Mouse (Mus musculus): ENCODE data around the gene Slc47a2. TPM values are rescaled to one million over a fixed set of nuclear protein-coding genes. Genes with fewer than 3 reads are reported as not detected.

Gene Slc47a2
- 0.11 TPM in 1 of 2 replicates, not detected in the other for polyA plus RNA-seq (2015; fragmentation: Nextera tagmentation; extraction: Ambion mirVana)

DNA sequence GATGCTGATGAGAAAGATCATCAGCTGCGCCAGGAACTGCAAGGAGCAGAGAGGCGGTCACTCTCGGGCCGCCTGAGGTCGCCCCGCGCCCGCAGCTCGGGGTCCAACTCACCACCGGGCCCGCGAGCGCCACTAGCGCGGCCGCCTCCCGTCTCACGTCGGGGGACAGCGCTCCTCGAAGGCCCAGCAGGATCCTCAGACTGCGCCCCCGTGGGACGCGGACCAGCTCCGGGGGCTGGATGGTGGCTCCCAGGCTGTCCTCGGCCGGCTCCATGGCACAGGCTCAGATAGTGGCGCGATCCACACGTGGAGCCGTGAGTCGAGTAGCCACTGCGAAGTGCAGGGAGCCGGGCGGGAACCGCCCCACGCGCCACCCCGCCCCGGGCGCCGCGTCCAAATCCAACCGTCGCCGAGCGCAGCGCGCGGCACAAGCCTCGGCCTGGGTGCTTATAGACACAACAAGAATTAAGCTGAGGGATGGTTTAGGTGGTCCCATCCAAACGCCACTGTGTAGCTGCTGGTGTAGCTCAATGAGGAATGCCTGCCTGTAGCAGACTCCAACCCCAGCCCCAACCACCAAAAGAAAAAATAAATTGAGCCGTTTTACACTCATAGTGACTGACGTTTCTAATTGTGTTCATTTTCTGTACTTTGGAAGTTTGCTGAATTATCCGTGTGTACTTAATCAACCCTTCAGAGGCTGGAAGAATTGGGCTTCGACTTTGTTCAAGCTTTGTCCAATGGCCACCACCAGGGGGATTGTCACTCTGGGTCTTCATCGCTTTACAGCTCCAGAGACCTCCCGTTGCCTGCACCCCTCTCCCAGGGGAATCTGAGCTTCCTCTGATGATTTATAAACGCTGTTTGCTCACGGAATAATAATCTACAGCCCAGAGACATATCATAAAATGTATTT lies at the start of gene Slc47a2:
Gene Slc47a2 (minus strand): TSS at position 356 of the 916 bp plus-strand sequence.
- no peak within 1 kb of the TSS for H3K27ac ChIP-seq (replicated peaks)
- WGBS: 3% methylated on average over 61 of the region's 61 CpGs

DNA sequence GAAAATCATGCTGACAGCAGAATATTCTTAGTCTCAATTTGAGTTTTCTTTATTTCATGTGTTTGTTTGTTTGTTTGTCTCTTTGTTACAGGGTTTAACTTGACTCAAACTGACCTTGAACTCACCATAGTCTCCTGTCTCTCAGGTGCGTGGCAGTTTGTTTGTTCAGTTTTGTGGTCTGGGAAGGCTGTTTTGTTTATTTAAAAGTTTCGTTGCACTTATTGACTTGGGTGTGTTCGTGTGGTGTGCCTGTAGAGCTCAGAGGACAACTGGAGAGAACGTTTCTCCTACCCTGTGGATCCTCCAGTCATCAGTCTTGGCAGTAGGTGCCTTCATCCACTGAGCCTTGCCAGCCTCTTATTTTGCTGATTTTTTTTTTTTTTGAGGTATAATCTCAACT lies 46.3 kb upstream of the Slc47a2 start:
- Histone ChIP-seq H3K4me3 (replicated peaks) (no peak overlapping the region), H3K4me2 (no peak overlapping the region), H3K27ac (replicated peaks) (no peak overlapping the region), H3K4me1 (no peaks in the 10 kb centered on the region), H3K36me3 (no peaks in the 10 kb centered on the region), H3K9ac (replicated peaks) (no peak overlapping the region), H3K27me3 (replicated peaks) (no peaks in the 10 kb centered on the region), H3K9me3 (replicated peaks) (no peaks in the 10 kb centered on the region)
- no peak for ATAC-seq (ENCODE audit: low FRiP score)
- 88% methylated on average over 4 of the region's 4 CpGs for WGBS

More for the DNA sequence above, at the start of gene Slc47a2:
- H3K4me3 ChIP-seq (replicated peaks): peak within 1 kb of the TSS; percentile 40
- H3K9ac ChIP-seq (replicated peaks): peak within 1 kb of the TSS; percentile 2; the same call in 1 of the 2 replicates
- peak within 1 kb of the TSS; percentile 63 for H3K4me2 ChIP-seq
- H3K9me3 ChIP-seq (replicated peaks): no peaks in the 10 kb centered on the region
- no peaks in the 10 kb centered on the region for H3K36me3 ChIP-seq
- H3K27me3 ChIP-seq (replicated peaks): peaks cover 41% of the 10 kb centered on the region
- peaks cover 13% of the 10 kb centered on the region for H3K4me1 ChIP-seq
- ATAC-seq (ENCODE audit: low FRiP score): no peak

DNA sequence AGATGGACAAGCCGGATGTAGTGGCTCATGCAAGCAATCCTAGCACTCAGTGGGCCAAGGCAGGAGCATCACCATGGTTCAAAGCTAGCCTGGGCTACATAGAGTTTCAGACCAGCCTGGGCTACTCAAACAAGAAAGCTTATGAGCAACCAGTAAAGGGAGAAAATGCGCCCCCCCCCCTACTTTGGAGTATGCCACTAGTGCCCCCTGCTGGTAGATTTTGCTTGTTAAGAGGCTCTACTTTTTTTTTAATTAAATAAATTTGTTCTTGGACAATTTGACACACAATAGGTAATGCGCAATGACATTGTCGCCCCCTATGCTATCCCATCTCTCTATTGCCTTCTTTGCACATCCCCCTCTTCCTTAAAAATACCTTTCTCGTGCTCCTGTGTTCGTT lies 45.4 kb upstream of the Slc47a2 start:
- Histone ChIP-seq H3K4me2 (no peak overlapping the region), H3K9me3 (replicated peaks) (no peaks in the 10 kb centered on the region), H3K4me3 (replicated peaks) (no peak overlapping the region), H3K36me3 (no peaks in the 10 kb centered on the region), H3K9ac (replicated peaks) (no peak overlapping the region), H3K4me1 (no peaks in the 10 kb centered on the region), H3K27ac (replicated peaks) (no peak overlapping the region), H3K27me3 (replicated peaks) (no peaks in the 10 kb centered on the region)
- 68% methylated on average over 6 of the region's 6 CpGs for WGBS
- no peak for ATAC-seq (ENCODE audit: low FRiP score)

DNA sequence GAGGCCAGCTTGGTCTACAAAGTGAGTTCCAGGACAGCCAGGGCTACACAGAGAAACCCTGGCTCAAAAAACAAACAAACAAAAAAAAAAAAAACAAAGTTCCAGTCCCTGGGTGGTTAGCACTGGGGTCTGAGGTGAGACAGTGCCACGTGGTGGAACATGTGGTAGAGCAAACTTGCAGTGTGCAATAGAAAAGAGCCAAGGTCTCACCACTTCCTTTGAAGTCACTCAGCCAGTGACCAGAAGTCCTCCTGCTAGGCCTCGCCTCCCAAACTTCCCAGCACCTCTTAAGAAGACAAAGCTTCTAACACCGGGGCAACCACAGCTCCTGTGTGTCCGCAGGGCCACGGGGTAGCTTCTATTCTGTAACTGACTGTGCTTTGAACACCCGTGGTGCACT lies 44.6 kb upstream of the Slc47a2 start:
- no peak overlapping the region for H3K4me3 ChIP-seq (replicated peaks)
- WGBS: 72% methylated on average over 6 of the region's 6 CpGs
- H3K4me2 ChIP-seq: no peak overlapping the region
- ATAC-seq (ENCODE audit: low FRiP score): no peak
- H3K27ac ChIP-seq (replicated peaks): no peak overlapping the region
- H3K9ac ChIP-seq (replicated peaks): no peak overlapping the region
- H3K4me1 ChIP-seq: no peaks in the 10 kb centered on the region
- H3K9me3 ChIP-seq (replicated peaks): no peaks in the 10 kb centered on the region
- no peaks in the 10 kb centered on the region for H3K36me3 ChIP-seq
- H3K27me3 ChIP-seq (replicated peaks): no peaks in the 10 kb centered on the region

DNA sequence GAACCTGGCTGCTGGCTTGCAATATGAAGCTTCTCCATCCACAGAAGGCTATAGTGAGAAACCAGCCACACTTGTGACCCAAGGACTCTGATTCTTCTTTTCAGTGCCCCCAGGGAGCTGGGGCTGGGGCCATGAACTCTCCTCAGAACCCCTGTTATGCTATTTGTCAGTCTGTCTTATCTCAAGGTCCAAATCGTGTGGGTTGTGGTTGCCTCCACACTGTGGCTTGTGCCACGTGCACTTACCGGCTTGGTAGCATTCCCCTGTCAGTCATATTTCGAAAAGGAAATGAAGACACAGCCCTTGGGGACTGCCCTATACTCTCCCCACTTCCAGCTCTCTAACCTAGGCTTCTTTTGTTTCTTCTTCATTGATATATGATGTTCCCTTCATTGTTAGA lies 43.1 kb upstream of the Slc47a2 start:
- H3K36me3 ChIP-seq: no peaks in the 10 kb centered on the region
- H3K4me2 ChIP-seq: no peak overlapping the region
- no peak overlapping the region for H3K27ac ChIP-seq (replicated peaks)
- no peaks in the 10 kb centered on the region for H3K9me3 ChIP-seq (replicated peaks)
- no peaks in the 10 kb centered on the region for H3K27me3 ChIP-seq (replicated peaks)
- WGBS: 80% methylated on average over 4 of the region's 4 CpGs
- no peak overlapping the region for H3K9ac ChIP-seq (replicated peaks)
- no peaks in the 10 kb centered on the region for H3K4me1 ChIP-seq
- no peak overlapping the region for H3K4me3 ChIP-seq (replicated peaks)
- ATAC-seq (ENCODE audit: low FRiP score): no peak

DNA sequence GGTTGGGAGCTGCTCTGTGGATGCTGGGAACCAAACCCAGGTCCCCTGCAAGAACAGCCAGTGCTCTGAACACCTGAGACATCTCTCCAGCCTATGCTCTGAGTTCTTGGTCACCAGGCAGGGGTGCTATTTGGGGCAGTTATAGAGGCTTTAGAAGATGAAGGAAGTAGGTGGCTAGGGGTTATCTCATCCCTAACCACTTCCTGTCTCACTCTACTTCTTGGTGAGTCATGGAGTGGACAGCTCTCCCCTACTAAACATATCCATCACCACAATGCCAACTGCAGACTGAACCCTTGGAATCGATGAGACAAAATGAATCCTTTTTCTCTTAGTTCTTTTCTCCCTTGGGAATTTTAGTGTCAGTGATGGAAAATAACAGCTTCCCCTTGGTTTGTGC lies 38.6 kb upstream of the Slc47a2 start:
- Histone ChIP-seq H3K4me3 (replicated peaks) (no peak overlapping the region), H3K4me2 (no peak overlapping the region), H3K4me1 (peaks cover 7% of the 10 kb centered on the region; the same call in 1 of the 2 replicates), H3K9me3 (replicated peaks) (no peaks in the 10 kb centered on the region), H3K27ac (replicated peaks) (no peak overlapping the region), H3K36me3 (no peaks in the 10 kb centered on the region), H3K27me3 (replicated peaks) (peaks cover 27% of the 10 kb centered on the region), H3K9ac (replicated peaks) (no peak overlapping the region)
- WGBS: 94% methylated on average over 1 of the region's 1 CpGs
- no peak for ATAC-seq (ENCODE audit: low FRiP score)

DNA sequence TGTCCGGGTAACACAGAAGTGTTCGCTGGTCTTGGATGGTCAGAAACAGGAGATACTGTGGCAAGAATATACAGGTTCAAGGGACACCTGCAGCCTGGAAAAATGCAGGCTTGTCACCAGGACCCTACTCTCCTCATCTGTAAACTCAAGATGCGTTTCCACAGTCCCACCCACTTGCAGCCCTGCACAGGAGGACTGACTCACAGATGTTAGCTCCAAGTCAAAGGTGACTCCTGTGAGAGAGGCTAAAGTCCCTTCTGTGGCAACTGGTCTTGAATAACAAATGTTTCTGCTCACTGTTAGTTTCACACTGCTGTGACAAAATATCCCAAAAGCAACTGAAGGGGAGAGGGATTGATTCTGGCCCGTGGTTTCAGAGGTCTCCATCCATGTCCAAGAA lies 36.0 kb upstream of the Slc47a2 start:
- H3K4me1 ChIP-seq: peaks cover 7% of the 10 kb centered on the region; the same call in 1 of the 2 replicates
- H3K36me3 ChIP-seq: no peaks in the 10 kb centered on the region
- no peak for ATAC-seq (ENCODE audit: low FRiP score)
- no peak overlapping the region for H3K4me2 ChIP-seq
- H3K4me3 ChIP-seq (replicated peaks): no peak overlapping the region
- H3K27ac ChIP-seq (replicated peaks): no peak overlapping the region
- peaks cover 32% of the 10 kb centered on the region for H3K27me3 ChIP-seq (replicated peaks)
- H3K9me3 ChIP-seq (replicated peaks): no peaks in the 10 kb centered on the region
- H3K9ac ChIP-seq (replicated peaks): no peak overlapping the region
- 78% methylated on average over 4 of the region's 4 CpGs for WGBS

DNA sequence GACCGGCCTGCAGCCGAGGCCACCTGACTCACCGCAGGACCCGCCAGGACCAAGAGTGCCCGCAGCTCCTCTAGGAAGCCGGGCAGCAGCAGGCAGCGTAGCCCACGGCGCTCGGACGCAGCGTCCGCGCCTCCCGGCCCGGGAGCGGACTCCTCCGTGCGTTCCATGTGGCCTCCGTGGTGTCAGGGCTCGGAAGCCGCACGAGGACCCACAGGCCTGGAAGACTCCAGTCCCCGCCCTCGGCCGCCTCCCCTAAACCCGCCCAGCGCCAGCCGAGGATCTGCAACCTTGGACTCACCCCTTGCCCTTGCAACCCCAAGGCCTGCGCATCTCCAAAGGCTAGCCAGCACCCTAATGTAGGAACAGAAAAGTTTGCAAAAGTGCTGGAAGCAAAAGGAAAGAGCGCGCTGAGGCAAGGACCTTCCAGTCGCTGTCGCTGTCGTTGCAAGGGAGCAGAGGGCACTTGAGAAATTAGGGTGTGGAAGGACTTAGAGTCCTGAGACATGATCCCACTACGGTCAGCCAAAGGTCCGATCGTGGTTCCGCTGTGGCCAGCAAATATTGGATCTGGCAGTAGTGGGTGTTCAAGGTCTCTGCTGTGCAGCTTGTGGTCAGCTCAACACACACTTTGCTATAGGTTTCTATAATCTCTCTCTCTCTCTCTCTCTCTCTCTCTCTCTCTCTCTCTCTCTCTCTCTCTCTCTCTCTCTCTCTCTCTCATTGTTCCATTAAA lies 35.4 kb upstream of the Slc47a2 start, which contains the start of gene Slc47a1:
Gene Slc47a1 (minus strand): TSS at position 465 of the 733 bp plus-strand sequence.
- H3K9me3 ChIP-seq (replicated peaks): no peaks in the 10 kb centered on the region
- H3K9ac ChIP-seq (replicated peaks): no peak within 1 kb of the TSS
- H3K4me2 ChIP-seq: peak within 1 kb of the TSS; percentile 46
- peaks cover 7% of the 10 kb centered on the region; the same call in 1 of the 2 replicates for H3K4me1 ChIP-seq
- ATAC-seq (ENCODE audit: low FRiP score): no peak
- no peak within 1 kb of the TSS for H3K27ac ChIP-seq (replicated peaks)
- 22% methylated on average over 39 of the region's 39 CpGs for WGBS
- peak within 1 kb of the TSS; percentile 19 for H3K4me3 ChIP-seq (replicated peaks)
- peaks cover 32% of the 10 kb centered on the region for H3K27me3 ChIP-seq (replicated peaks)
- H3K36me3 ChIP-seq: no peaks in the 10 kb centered on the region

DNA sequence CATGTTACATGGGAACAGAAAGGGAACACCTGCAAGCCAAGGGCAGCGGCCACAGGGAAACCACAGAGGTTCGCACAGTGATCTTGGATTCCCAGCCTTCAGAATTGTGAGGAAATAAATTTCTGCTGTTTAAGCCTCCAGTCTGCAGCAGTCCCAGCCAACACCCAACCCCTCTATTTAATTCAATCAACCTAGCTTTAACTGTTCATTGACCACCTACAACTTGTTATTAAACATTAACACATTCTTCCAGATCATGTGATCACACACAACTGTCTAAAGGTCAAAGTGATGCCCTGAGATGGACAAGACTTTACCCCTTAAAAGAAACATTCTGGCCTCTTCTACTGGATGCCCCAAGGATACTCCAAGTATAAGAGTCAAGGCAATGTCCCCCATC lies 26.0 kb upstream of the Slc47a2 start:
- Histone ChIP-seq H3K27me3 (replicated peaks) (no peaks in the 10 kb centered on the region), H3K36me3 (no peaks in the 10 kb centered on the region), H3K27ac (replicated peaks) (no peak overlapping the region), H3K4me2 (no peak overlapping the region), H3K4me1 (no peaks in the 10 kb centered on the region), H3K9me3 (replicated peaks) (no peaks in the 10 kb centered on the region), H3K4me3 (replicated peaks) (no peak overlapping the region), H3K9ac (replicated peaks) (no peak overlapping the region)
- ATAC-seq (ENCODE audit: low FRiP score): no peak
- 94% methylated on average over 2 of the region's 2 CpGs for WGBS

DNA sequence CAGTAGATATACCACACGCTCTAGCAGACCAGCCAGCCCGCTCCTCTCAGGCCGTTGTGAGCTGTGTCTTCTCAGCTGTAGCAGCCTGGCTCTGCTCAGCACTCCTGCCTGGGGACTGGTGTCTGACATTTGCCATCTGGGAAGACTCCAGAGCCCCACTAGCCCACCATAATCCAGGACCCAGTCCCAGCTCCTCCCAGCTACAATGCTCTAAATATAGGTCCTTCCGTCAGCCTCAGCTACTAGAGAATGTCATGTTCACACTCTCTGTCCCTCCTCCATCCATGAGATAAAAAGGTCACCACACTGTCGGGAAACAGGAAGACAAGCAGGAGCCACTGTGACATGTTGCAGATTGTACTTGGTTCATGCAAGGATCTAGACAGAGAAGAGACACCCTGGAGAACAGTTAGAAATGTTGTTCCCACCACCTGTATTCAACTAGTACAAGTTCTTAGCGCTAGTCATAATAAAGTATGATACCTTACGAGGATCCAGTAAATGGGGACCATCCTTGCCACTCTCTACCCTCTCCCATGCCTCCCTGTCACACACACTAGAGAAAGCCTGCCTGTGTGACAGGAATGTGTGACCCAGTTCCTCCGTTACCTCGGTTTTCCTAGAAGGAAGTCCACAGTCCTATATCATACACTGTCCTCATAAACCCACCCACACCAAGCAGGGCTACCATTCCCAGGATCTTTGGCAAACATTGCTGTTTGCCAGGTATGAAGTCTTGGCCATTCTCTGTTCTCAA lies 24.0 kb upstream of the Slc47a2 start:
- no peak for ATAC-seq (ENCODE audit: low FRiP score)
- Histone ChIP-seq H3K27me3 (replicated peaks) (no peaks in the 10 kb centered on the region), H3K4me1 (no peaks in the 10 kb centered on the region), H3K27ac (replicated peaks) (no peak overlapping the region), H3K4me2 (no peak overlapping the region), H3K9me3 (replicated peaks) (no peaks in the 10 kb centered on the region), H3K36me3 (no peaks in the 10 kb centered on the region), H3K9ac (replicated peaks) (no peak overlapping the region), H3K4me3 (replicated peaks) (no peak overlapping the region)
- 88% methylated on average over 9 of the region's 9 CpGs for WGBS

DNA sequence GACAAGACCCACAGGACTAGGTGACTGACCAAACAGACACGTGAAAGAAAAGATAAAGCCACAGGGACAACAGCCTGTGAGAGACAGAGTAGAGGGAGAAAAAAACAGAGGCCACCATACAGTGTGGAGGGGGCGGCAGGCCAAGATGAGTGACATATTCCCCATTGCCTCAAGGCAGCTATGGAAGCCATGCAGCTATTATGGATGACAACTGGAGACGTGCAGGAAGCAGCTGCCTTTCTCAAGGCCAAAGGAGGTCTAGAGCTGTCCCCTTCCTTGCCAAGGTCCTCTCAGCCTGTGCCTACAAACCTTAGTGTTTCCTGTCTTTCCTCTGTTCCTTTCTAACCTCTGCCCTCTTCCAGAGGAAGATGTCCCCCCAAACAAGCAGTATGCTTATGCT lies 23.3 kb upstream of the Slc47a2 start:
- WGBS: 86% methylated on average over 3 of the region's 3 CpGs
- H3K27me3 ChIP-seq (replicated peaks): no peaks in the 10 kb centered on the region
- H3K9me3 ChIP-seq (replicated peaks): no peaks in the 10 kb centered on the region
- no peak overlapping the region for H3K27ac ChIP-seq (replicated peaks)
- no peak overlapping the region for H3K4me2 ChIP-seq
- no peaks in the 10 kb centered on the region for H3K36me3 ChIP-seq
- H3K4me3 ChIP-seq (replicated peaks): no peak overlapping the region
- no peak overlapping the region for H3K9ac ChIP-seq (replicated peaks)
- H3K4me1 ChIP-seq: no peaks in the 10 kb centered on the region
- ATAC-seq (ENCODE audit: low FRiP score): no peak
